Mouse (Mus musculus) C2C12 (cell line): ENCODE results near the gene Ier2. TPM values are rescaled to one million over a fixed set of nuclear protein-coding genes. Genes with fewer than 3 reads are reported as not detected.

ENCODE experiments used
- H3K27me3 ChIP-seq: one replicate; pipeline ENCODE4 v1.6.1; 2011; ENCODE audit not compliant: control insufficient read depth, insufficient read depth, insufficient read length
- H3K36me3 ChIP-seq: one replicate; pipeline ENCODE4 v1.6.1; 2011; ENCODE audit not compliant: control insufficient read depth, insufficient read depth
- H3K4me3 ChIP-seq: one replicate; pipeline ENCODE4 v1.5.1; 2011; ENCODE audit warnings: mild to moderate bottlenecking, control low read depth; ENCODE audit not compliant: poor library complexity, insufficient read depth, severe bottlenecking
- H3K79me2 ChIP-seq: one replicate; pipeline ENCODE4 v1.6.1; 2011; ENCODE audit not compliant: control insufficient read depth, insufficient read depth
- H3K79me3 ChIP-seq: one replicate; pipeline ENCODE4 v1.6.1; 2011; ENCODE audit warnings: low read depth, control low read depth
- H3ac ChIP-seq: one replicate; pipeline ENCODE3; 2011; ENCODE audit warnings: low read depth; ENCODE audit not compliant: control insufficient read depth, insufficient read length
- CEBPB ChIP-seq: IDR thresholded peaks from one replicate; pipeline ENCODE4 v1.6.1; 2011; ENCODE audit warnings: low read depth, mild to moderate bottlenecking, control low read depth, moderate library complexity
- CTCF ChIP-seq: IDR thresholded peaks from one replicate; pipeline ENCODE4 v1.5.1; 2011; ENCODE audit not compliant: control insufficient read depth, insufficient read depth, insufficient read length
- FOSL1 ChIP-seq: IDR thresholded peaks from one replicate; pipeline ENCODE4 v1.8.0; 2011; ENCODE audit warnings: mild to moderate bottlenecking, low read length; ENCODE audit not compliant: poor library complexity, insufficient read depth, severe bottlenecking
- MAX ChIP-seq: IDR thresholded peaks from one replicate; pipeline ENCODE4 v1.6.1; 2011; ENCODE audit warnings: mild to moderate bottlenecking, control low read depth
- MYOD1 ChIP-seq: IDR thresholded peaks from one replicate; pipeline ENCODE4 v1.6.1; 2011; ENCODE audit warnings: low read depth; ENCODE audit not compliant: control insufficient read depth, insufficient read length
- MYOG ChIP-seq: IDR thresholded peaks from one replicate; pipeline ENCODE4 v1.6.1; 2011; ENCODE audit not compliant: control insufficient read depth, insufficient read length; ENCODE audit errors: extremely low read depth
- USF1 ChIP-seq: IDR thresholded peaks from one replicate; pipeline ENCODE4 v1.6.1; 2011; ENCODE audit warnings: low read depth, mild to moderate bottlenecking, control low read depth, moderate library complexity
- polyA plus RNA-seq: library from polyadenylated mRNA; unstranded; fragments of >200 nt; fragmentation: generic; extraction: Trizol; gene quantifications from one replicate; pipeline ENCODE4 v1.2.1, GENCODE M21; 2012; ENCODE audit warnings: missing spikeins

Ier2 gene
- polyA plus RNA-seq, 1 experiment = 61.4 TPM

DNA sequence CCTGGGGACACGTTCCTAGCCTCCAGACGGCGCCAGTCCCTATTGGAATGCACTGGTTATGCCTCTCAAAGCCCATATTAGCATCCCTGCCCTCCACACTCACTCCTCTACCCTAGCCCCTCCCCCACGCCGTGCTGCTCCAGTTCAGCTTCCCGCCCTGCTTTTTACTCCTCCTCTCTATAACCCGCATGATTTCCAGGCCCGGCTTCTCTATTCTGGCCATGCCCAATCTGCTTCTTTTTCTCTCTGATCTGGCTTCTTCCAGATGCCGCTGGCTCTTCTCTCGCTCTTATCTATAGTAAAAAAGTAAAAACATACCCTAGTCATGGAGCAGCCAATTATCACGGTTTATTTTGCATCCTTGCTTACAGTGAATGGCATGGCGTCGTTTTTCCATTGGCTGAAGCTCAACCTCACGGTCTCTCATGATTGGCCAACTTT, 15.2 kb downstream of the Ier2 start:
- H3ac ChIP-seq = no peak overlapping the region
- H3K4me3 ChIP-seq = no peak overlapping the region
- no peaks in the 10 kb centered on the region for H3K36me3 ChIP-seq
- H3K79me2 ChIP-seq = no peaks in the 10 kb centered on the region
- no peak for TF ChIP-seq MYOD1
- TF ChIP-seq FOSL1 = no peak
- TF ChIP-seq MYOG = no peak
- TF ChIP-seq CTCF = no peak
- no peak for TF ChIP-seq CEBPB
- no peak for TF ChIP-seq USF1
- no peak for TF ChIP-seq MAX
- no peaks in the 10 kb centered on the region for H3K79me3 ChIP-seq
- H3K27me3 ChIP-seq = no peaks in the 10 kb centered on the region

GRCm38 (mm10) chr8:84646800-84647199, 15.9 kb downstream of the Ier2 start:
- no peak for TF ChIP-seq CEBPB
- TF ChIP-seq FOSL1 = no peak
- TF ChIP-seq USF1 = no peak
- no peak for TF ChIP-seq MAX
- Histone ChIP-seq H3K27me3 (no peaks in the 10 kb centered on the region), H3K4me3 (no peak overlapping the region), H3K36me3 (no peaks in the 10 kb centered on the region), H3K79me3 (no peaks in the 10 kb centered on the region), H3K79me2 (no peaks in the 10 kb centered on the region), H3ac (no peak overlapping the region)

DNA sequence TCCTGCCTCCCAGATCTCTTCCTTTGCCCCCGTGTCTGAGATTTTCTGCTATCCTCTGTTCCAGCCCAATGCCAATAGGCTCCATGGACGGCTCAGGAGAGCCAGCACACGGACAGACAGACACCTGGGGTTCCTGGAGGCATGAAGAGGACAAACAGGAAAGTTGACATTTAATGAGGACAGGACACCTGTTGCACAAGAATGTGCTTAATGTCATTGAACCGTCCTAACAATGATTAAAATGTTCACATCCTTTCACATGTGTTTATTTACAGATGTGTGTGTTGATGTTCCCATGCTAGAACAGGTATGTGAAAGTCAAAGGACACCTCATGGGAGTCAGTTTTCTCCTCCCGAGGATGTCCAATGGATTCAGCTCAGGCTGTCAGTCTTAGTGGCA, 19.6 kb downstream of the Ier2 start:
- Histone ChIP-seq H3ac (no peak overlapping the region), H3K4me3 (no peak overlapping the region), H3K36me3 (no peaks in the 10 kb centered on the region), H3K79me3 (no peaks in the 10 kb centered on the region), H3K27me3 (no peaks in the 10 kb centered on the region), H3K79me2 (no peaks in the 10 kb centered on the region)
- TF ChIP-seq FOSL1 (no peak), CEBPB (no peak), USF1 (no peak), MYOD1 (no peak), CTCF (no peak), MYOG (no peak), MAX (no peak)

- no peaks in the 10 kb centered on the region for H3K79me2 ChIP-seq
- H3K36me3 ChIP-seq = no peaks in the 10 kb centered on the region
- no peaks in the 10 kb centered on the region for H3K79me3 ChIP-seq
- no peak overlapping the region for H3K4me3 ChIP-seq
- no peak overlapping the region for H3ac ChIP-seq
- H3K27me3 ChIP-seq = no peaks in the 10 kb centered on the region
- no peak for TF ChIP-seq MYOG
- TF ChIP-seq CEBPB = no peak
- TF ChIP-seq CTCF = no peak
- no peak for TF ChIP-seq MAX
- no peak for TF ChIP-seq FOSL1
- TF ChIP-seq USF1 = no peak
- no peak for TF ChIP-seq MYOD1
Observed at GRCm38 (mm10) chr8:84641578-84642361, 20.9 kb downstream of the Ier2 start.

GRCm38 (mm10) chr8:84640617-84641294, 21.9 kb downstream of the Ier2 start:
- Histone ChIP-seq H3K27me3 (no peaks in the 10 kb centered on the region), H3K4me3 (no peak overlapping the region), H3K79me2 (no peaks in the 10 kb centered on the region), H3K79me3 (no peaks in the 10 kb centered on the region), H3K36me3 (no peaks in the 10 kb centered on the region), H3ac (no peak overlapping the region)
- TF ChIP-seq MYOG (no peak), CEBPB (no peak), MYOD1 (no peak), MAX (no peak), CTCF (no peak), FOSL1 (no peak), USF1 (no peak)
